Mouse (Mus musculus) midbrain, embryonic 10.5 days (tissue): ENCODE measurements at regions not wholly inside any gene's neighbourhood (a gene's known extent, or its start where the extent isn't known, plus 50 kb on each side); places are given as distances from the start of the nearest gene placed in this dataset.
A peak's percentile ranks its signal among the peaks of the same experiment; 100 is the strongest.

Experiments
- DNase-seq: peaks from one replicate; pipeline ENCODE4 v3.0.0-alpha.2; 2017; ENCODE audit warnings: low spot score
- H3K27ac ChIP-seq: fragments of 300-500 bp; sonication (generic); replicated peaks from 2 replicates; pipeline ENCODE4 v1.5.1; 2016; ENCODE audit warnings: mild to moderate bottlenecking
- H3K27me3 ChIP-seq: fragments of 300-500 bp; sonication (generic); 2 replicates; pipeline ENCODE4 v1.6.1; 2016; ENCODE audit warnings: low read depth, mild to moderate bottlenecking; ENCODE audit not compliant: poor library complexity, severe bottlenecking
- H3K36me3 ChIP-seq: fragments of 300-500 bp; sonication (generic); 2 replicates; pipeline ENCODE4 v1.6.1; 2016; ENCODE audit warnings: mild to moderate bottlenecking, moderate library complexity
- H3K4me1 ChIP-seq: fragments of 300-500 bp; sonication (generic); 2 replicates; pipeline ENCODE4 v1.6.1; 2016
- H3K4me3 ChIP-seq: fragments of 300-500 bp; sonication (generic); 2 replicates; pipeline ENCODE4 v1.5.1; 2016; ENCODE audit warnings: mild to moderate bottlenecking, moderate library complexity
- H3K9me3 ChIP-seq: fragments of 300-500 bp; sonication (generic); replicated peaks from 2 replicates; pipeline ENCODE4 v1.6.1; 2016; ENCODE audit warnings: mild to moderate bottlenecking
- WGBS: fragments of 180-500 bp; shearing (Covaris S2); methylation state at CpG from one replicate; pipeline ENCODE4 v1.1.7; 2016; 5-methylcytosine and 5-hydroxymethylcytosine counted together

DNA sequence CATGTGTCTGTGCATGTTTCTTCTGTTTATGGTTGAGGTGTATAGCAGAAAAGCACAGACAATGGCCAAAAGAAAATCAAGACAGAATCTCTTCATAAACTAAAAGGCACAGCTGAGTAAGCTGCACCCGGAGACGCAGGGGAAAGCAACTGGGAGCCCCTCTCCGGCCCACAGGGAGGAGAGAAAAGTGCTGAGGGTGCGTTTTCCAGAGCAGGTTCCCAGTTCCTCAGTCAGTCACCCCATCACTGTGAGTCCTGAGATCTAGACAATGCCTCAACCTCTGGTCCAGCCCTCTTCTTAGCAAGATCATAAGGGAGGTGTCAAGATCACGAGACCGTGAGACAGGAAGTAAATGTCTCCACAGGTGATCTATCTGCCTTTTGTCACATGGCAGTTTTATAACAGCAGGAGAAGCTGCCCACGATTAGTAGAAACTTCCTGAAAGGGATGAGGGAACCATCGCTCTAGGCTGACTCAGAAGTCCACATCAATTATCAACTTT, 110.7 kb downstream of the Tmem17 start:
- H3K36me3 ChIP-seq, result no peaks in the 10 kb centered on the region
- no peak overlapping the region for H3K27ac ChIP-seq
- H3K27me3 ChIP-seq, result no peaks in the 10 kb centered on the region; the same call in 1 of the 2 replicates
- H3K9me3 ChIP-seq, result no peaks in the 10 kb centered on the region
- H3K4me1 ChIP-seq, result peaks cover 2% of the 10 kb centered on the region
- DNase-seq, result no peak
- WGBS, result 81% methylated on average over 8 of the region's 8 CpGs
- no peak overlapping the region for H3K4me3 ChIP-seq

DNA sequence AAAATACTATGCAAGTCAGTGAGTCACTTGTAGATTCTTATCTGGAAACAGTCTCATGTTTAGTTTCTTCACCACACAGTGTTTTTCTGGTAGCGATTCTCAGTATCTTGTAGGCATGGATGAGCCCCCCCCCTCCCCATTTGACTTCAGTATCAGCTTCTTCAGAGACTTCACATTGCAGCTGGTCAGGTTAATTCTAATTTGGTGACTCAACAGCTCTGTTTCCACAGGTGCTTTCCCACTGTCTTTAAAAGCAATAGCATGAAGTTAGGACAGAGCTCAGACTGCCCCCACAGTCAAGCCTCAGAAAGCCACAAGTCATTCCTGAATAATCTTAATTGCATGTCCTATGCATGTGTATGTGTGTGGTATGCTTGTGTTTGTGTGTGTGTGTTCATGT, 114.5 kb downstream of the Tmem17 start:
- Histone ChIP-seq H3K36me3 (no peaks in the 10 kb centered on the region), H3K4me3 (no peak overlapping the region)
- WGBS, result 94% methylated on average over 1 of the region's 1 CpGs

DNA sequence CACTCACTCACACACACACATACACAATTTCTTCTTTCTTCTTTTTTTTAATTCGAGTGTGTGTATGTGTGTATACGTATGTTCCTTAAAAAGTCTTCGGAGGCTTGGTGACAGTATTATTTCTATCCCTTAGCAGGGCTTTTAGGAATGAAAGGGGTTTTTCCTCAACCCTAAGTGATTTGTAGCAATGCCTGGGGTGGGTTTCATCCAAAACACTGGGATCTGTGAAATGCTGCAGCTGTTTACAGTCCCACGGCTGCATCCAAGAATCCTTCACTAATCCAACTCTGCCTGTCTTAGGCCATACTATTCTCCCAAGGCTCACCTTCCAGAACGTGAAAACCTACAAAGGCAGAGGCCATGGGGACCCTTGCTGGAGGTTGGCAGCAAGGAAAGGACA, 116.6 kb downstream of the Tmem17 start:
- WGBS, result 93% methylated on average over 5 of the region's 5 CpGs
- H3K27me3 ChIP-seq, result no peaks in the 10 kb centered on the region
- no peak for DNase-seq

More for the DNA sequence above, 114.5 kb downstream of the Tmem17 start:
- Histone ChIP-seq H3K9me3 (no peaks in the 10 kb centered on the region), H3K27ac (no peak overlapping the region), H3K27me3 (no peaks in the 10 kb centered on the region), H3K4me1 (peaks cover 5% of the 10 kb centered on the region)
- DNase-seq, result no peak

DNA sequence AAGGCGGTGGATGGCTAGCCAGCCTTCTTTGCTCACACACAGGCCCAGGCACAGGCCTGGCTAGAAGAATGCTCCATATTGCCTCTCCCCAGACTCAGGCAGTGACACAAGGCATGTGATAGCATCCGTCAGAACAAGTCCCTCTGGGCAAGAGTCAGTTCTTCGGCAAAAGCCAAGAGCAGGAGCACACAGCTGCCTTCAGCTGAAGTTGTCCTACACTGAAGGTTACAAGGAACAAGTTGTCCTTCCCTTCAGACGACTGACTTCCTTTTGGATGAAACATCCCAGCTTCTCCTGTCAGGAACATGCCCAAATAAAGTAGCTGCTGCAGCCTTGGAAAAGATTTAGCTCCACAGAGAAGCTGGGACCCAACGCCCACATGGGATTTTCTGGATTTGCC, 117.1 kb downstream of the Tmem17 start:
- no peak overlapping the region for H3K27ac ChIP-seq
- H3K9me3 ChIP-seq, result no peaks in the 10 kb centered on the region
- H3K4me3 ChIP-seq, result no peak overlapping the region
- H3K36me3 ChIP-seq, result no peaks in the 10 kb centered on the region
- H3K4me1 ChIP-seq, result peaks cover 20% of the 10 kb centered on the region
- WGBS, result 84% methylated on average over 5 of the region's 5 CpGs
- DNase-seq, result no peak
- no peaks in the 10 kb centered on the region for H3K27me3 ChIP-seq

More for the DNA sequence above, 116.6 kb downstream of the Tmem17 start:
- Histone ChIP-seq H3K36me3 (no peaks in the 10 kb centered on the region), H3K27ac (no peak overlapping the region), H3K4me1 (peaks cover 16% of the 10 kb centered on the region), H3K9me3 (no peaks in the 10 kb centered on the region), H3K4me3 (no peak overlapping the region)

DNA sequence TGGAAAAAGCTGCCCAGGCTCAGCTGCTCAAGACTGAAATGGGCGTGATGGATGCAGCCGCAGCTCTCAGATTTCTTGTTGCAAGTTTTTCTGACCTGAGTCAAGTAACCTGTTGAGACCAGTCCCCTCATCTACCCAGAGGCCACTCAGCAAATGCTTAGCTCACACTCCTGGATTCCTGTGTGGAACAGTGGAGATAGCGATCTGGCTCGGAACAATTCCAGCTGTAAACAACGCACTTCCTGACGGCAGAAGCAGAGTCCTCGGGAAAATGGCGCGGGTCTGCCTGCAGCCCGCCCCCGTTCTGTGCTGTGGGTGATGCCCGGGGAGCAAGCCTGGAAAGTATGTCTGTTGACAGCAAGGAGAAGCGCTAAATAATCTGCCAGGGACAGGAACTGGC, 117.7 kb downstream of the Tmem17 start:
- H3K36me3 ChIP-seq, result no peaks in the 10 kb centered on the region
- WGBS, result 40% methylated on average over 13 of the region's 13 CpGs
- no peaks in the 10 kb centered on the region for H3K27me3 ChIP-seq
- DNase-seq, result no peak
- H3K27ac ChIP-seq, result peak overlapping the region; percentile 70
- peak overlapping the region; percentile 27; the same call in 1 of the 2 replicates for H3K4me3 ChIP-seq
- H3K4me1 ChIP-seq, result peaks cover 26% of the 10 kb centered on the region
- no peaks in the 10 kb centered on the region for H3K9me3 ChIP-seq

DNA sequence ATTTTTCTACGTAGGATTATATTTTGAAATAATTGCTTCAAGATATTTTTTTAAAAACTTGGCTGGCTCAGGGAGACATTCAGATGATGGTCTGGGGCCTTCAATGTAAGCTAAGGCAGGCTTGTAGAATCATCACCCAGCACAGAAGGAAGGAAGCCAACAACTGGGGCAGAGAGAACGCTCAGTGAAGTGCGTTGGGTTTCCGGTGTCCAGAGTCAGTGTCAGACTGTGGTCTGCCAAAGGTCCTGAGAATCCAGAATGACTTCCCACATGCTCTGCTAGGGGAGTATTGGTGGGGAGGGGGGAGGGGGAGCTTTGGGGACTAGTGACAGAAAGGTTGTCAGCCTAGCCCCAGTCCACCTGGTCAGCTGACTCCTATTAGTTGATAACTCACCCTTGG, 118.1 kb downstream of the Tmem17 start:
- no peak overlapping the region for H3K4me3 ChIP-seq
- no peak for DNase-seq
- no peaks in the 10 kb centered on the region for H3K9me3 ChIP-seq
- WGBS, result 80% methylated on average over 4 of the region's 4 CpGs
- H3K36me3 ChIP-seq, result no peaks in the 10 kb centered on the region
- H3K4me1 ChIP-seq, result peaks cover 26% of the 10 kb centered on the region
- H3K27ac ChIP-seq, result peak overlapping the region; percentile 70; the same call in 1 of the 2 replicates
- H3K27me3 ChIP-seq, result no peaks in the 10 kb centered on the region

DNA sequence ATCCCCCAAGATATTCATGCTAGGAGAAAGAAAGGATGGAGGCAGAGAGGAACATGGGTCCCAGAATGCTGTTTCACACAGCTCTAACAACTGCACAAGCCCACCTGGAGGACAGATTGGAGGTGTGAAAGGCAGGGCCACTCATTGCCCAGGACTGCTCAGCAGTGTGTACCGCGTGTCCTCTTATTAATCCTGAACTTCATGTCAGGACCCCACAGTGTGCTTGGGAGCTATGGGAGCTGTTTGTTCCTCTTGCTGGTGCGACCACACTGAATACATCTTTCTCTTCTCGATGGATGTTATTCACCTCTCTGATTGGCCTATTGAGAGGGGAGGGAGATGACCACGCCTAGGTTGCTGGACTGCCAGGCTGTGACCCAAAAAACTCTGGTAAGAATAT, 119.1 kb downstream of the Tmem17 start:
- DNase-seq, result no peak
- no peaks in the 10 kb centered on the region for H3K9me3 ChIP-seq
- H3K4me3 ChIP-seq, result no peak overlapping the region
- WGBS, result 84% methylated on average over 5 of the region's 5 CpGs
- H3K36me3 ChIP-seq, result no peaks in the 10 kb centered on the region
- H3K27me3 ChIP-seq, result no peaks in the 10 kb centered on the region
- no peak overlapping the region for H3K27ac ChIP-seq
- H3K4me1 ChIP-seq, result peaks cover 26% of the 10 kb centered on the region

DNA sequence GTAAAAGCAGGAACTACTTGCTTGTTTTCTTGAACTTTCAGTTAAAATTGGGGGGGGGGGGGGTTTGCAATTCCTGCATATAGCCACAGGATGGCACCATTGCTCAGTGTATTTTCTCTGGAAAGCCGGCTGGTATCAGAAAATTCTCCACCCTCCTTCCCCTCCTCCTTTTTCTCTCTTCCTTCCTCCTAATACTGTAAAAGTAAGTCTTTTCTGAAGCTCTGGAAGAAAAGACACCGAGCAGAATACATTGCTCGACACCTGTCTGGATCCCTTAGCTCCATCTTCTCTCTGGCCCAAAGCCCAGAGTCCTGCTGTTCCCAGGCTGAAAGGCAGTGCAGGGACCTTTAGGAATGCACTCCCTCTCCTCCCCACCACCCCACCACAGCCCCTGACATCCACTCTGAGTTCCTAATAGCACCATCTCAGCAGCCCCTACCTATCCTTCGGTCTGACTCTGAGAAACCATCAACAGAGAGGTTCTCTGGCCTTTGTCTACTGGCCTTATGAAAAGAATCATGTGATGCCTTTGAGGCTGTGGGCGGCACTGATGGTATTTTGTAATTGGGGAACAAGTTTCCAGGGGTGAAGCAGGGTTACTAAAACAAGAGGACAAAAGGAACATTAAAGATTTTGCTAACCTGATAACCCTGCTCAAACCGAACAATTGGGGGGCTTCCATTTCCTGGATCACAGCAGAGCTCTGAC, 119.9 kb downstream of the Tmem17 start:
- H3K9me3 ChIP-seq, result no peaks in the 10 kb centered on the region
- H3K4me3 ChIP-seq, result no peak overlapping the region
- WGBS, result 24% methylated on average over 6 of the region's 6 CpGs
- peaks cover 26% of the 10 kb centered on the region for H3K4me1 ChIP-seq
- peak; percentile 56 for DNase-seq
- H3K27ac ChIP-seq, result peak overlapping the region; percentile 57; the same call in 1 of the 2 replicates
- no peaks in the 10 kb centered on the region for H3K36me3 ChIP-seq
- no peaks in the 10 kb centered on the region for H3K27me3 ChIP-seq

DNA sequence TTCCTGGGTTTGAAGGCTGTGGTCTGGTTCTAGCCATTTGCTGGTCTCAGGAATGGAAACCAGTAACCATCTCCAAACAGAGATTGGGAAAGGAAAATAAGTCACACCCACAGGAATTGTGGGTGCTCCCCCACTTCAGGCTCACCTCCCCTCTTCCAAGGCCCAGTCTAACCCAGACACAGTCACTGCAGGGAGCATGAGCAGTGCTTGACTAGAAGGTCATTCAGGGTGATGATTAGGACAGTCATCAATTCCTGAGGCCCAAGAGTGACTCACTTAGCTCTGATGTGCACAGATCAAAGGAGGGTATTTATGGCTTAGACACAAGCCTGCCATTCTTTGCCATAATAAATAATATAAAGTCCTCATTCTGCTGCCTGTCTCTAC, 120.4 kb downstream of the Tmem17 start:
- no peak for DNase-seq
- Histone ChIP-seq H3K4me1 (peaks cover 26% of the 10 kb centered on the region), H3K36me3 (no peaks in the 10 kb centered on the region), H3K27me3 (no peaks in the 10 kb centered on the region), H3K27ac (0 out of 2 replicates have a peak overlapping the region, but pooled peaks have one; percentile 57), H3K9me3 (no peaks in the 10 kb centered on the region), H3K4me3 (no peak overlapping the region)

DNA sequence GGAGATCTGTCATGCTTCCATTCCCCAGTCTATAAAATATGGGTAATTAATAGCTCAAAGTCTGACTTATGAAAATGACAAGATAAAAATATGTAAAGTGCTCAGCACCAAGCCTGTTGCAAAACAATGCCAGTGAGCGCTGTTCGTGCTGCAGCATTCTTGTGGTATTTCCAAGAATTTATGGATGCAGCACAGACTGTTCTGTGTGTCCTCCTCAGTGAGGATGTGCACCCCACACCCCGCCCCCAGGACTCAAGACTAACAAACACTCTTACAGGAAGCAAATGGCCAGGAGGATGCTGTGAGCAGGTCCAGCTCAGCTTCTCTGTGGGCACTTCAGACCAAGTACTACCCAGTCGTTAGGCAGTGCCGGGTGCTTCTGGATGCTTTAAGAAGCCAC, 121.1 kb downstream of the Tmem17 start:
- H3K4me1 ChIP-seq, result peaks cover 26% of the 10 kb centered on the region
- WGBS, result 85% methylated on average over 5 of the region's 5 CpGs
- H3K36me3 ChIP-seq, result no peaks in the 10 kb centered on the region
- H3K9me3 ChIP-seq, result no peaks in the 10 kb centered on the region
- H3K4me3 ChIP-seq, result no peak overlapping the region
- no peaks in the 10 kb centered on the region for H3K27me3 ChIP-seq
- no peak overlapping the region for H3K27ac ChIP-seq
- DNase-seq, result no peak

DNA sequence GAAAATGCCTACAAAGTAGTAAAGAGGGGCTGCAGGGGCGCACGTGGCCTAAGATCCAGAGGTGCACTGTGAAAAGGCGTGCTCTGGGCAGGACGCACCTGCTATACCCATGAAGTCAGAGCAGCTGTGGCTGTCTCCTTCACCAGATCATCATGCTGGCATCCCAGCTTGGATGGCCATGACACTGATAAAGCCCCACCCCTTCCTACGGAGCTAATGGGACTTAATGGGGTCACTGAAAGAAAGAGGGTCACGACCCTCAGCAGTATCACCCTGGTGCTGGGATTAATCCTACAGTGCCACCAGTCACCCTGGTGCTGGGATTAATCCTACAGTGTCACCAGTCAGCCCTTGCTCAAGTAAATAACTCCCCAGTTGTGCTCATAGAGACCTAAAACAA, 122.1 kb downstream of the Tmem17 start:
- WGBS, result 58% methylated on average over 6 of the region's 6 CpGs
- no peaks in the 10 kb centered on the region for H3K27me3 ChIP-seq
- peaks cover 31% of the 10 kb centered on the region for H3K4me1 ChIP-seq
- no peak for DNase-seq
- H3K9me3 ChIP-seq, result no peaks in the 10 kb centered on the region
- no peaks in the 10 kb centered on the region for H3K36me3 ChIP-seq
- H3K27ac ChIP-seq, result no peak overlapping the region
- no peak overlapping the region for H3K4me3 ChIP-seq

DNA sequence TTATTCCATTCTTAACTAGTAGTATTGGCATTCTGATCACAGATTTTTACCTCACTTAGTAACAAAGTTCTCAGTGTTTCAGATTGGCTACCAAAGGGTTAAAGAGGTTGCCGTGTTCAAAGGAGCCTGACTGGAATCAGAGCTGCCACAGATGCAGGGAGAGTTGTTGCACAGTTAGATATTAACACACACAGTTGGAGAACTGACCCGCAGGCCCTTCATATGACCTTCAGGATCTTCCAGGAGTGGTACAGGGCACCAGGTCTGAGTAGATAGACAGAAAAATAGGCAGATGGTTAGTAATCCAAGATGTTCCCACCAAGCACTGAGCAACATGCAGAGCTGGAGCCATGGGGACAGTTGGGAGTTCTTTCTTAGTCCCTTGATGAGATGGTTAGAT, 123.1 kb downstream of the Tmem17 start:
- Histone ChIP-seq H3K4me1 (peaks cover 25% of the 10 kb centered on the region), H3K27me3 (no peaks in the 10 kb centered on the region), H3K4me3 (no peak overlapping the region), H3K9me3 (no peaks in the 10 kb centered on the region), H3K27ac (no peak overlapping the region), H3K36me3 (no peaks in the 10 kb centered on the region)
- WGBS, result 51% methylated on average over 2 of the region's 2 CpGs
- DNase-seq, result no peak

DNA sequence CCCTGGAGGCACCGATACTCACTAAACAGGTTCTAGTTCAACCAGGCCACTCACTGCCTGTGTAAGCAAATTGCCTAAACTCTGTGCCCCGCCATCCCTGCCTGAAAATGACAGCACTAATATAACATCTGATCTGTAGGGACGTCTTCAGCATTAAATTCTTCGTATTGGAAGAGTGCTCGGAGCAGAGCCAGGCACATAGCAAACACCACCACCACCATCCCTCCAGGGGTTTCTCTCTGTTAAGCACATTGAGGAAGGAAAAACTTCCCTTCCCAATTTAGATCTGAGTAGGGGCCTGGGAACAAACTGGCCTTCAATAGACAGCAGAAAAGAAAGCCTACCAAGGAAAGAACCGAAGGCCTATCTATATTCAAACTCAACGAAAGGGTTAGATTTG, 124.4 kb downstream of the Tmem17 start:
- no peak overlapping the region for H3K4me3 ChIP-seq
- no peaks in the 10 kb centered on the region for H3K9me3 ChIP-seq
- H3K4me1 ChIP-seq, result peaks cover 25% of the 10 kb centered on the region
- H3K27ac ChIP-seq, result no peak overlapping the region
- H3K27me3 ChIP-seq, result no peaks in the 10 kb centered on the region
- no peak for DNase-seq
- no peaks in the 10 kb centered on the region for H3K36me3 ChIP-seq
- WGBS, result 87% methylated on average over 7 of the region's 7 CpGs
